Mouse (Mus musculus): ENCODE measurements at regions not wholly inside any gene's neighbourhood (a gene's known extent, or its start where the extent isn't known, plus 50 kb on each side); places are given as distances from the start of the nearest gene placed in this dataset.

- TF ChIP-seq CTCF (IDR thresholded peaks at IDR 0.05; ENCODE audit: low read depth, low read length) = no peak
- TF ChIP-seq TAL1 (conservative IDR thresholded peaks at IDR 0.05; ENCODE audit: low read depth, low read length) = no peak
- no peak for TF ChIP-seq GATA1 (IDR thresholded peaks at IDR 0.05; ENCODE audit: borderline replicate concordance, low read length)
- TF ChIP-seq POLR2AphosphoS5 (IDR thresholded peaks at IDR 0.05; ENCODE audit: insufficient replicate concordance, low read depth, low read length) = no peak
Observed at GRCm38 (mm10) chr14:46175291-46176216, 203.7 kb upstream of the Gm15217 start.

All from G1E (cell line).